Mouse (Mus musculus) left cerebral cortex, adult 11 months (tissue): ENCODE results near the gene Hes3.
A peak's percentile ranks its signal among the peaks of the same experiment; 100 is the strongest.

Experiments
- DNase-seq: peaks from one replicate; pipeline ENCODE4 v3.0.0; 2022; ENCODE audit warnings: low spot score

The Hes3 gene

DNA sequence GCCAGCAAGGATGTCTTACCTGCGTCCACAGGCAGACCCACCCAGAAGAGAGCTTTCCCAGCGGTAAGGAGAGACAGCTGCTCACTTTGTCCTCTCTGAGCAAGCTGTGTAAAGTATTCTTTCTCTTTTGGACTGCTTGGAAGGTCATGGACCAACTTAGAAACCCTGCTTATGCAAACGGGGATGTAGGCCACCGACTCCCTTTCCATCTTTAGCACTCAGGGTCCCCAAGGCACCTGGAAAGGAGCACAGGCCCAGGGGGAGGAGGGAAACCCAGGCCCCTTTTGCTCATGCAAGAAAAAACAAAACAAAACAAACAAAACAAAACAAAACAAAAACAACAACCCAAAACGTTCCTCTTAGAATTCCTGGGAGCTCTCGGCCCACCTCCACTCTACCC lies at the start of gene Hes3:
Hes3 (minus strand) TSS at position 101 of the 400 bp plus-strand sequence.
- DNase-seq, result no peak

DNA sequence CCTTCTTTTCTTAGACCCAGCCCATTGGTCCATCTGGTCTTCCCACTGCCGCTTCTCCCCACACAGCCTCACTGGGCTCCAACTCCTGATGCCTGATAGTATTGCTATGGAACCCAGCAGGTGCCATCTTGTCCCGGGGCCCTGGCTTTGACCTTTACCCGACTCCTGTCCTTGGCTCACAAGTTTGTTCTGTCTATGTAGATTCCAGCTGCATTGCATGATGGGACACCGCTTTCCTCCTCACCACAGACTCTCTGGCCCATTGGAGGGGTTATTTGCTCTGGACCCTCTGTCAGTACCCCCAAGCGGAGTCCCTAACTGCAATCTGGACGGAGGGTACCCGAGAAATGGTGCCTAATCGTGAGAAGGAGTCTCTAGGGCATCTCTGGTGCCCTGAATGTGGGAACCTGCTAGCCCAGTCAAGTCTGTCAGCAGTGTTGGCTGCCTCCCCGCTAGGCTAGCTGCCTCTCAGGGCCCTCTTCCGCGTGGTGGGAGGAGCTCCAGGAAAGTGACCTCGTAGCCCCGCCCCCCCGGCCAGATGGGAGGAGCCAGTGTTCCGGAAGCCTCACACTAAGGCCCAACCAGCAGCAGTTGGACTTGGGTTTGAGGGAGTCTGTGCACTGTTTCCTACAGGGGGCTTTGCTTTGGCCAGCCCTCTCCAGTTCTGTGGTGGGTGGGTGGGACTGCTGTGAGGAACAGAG lies 49.3 kb upstream of the Hes3 start:
- no peak for DNase-seq

- no peak for DNase-seq
Measured at GRCm38 (mm10) chr4:152339293-152339790, 47.9 kb upstream of the Hes3 start.

DNA sequence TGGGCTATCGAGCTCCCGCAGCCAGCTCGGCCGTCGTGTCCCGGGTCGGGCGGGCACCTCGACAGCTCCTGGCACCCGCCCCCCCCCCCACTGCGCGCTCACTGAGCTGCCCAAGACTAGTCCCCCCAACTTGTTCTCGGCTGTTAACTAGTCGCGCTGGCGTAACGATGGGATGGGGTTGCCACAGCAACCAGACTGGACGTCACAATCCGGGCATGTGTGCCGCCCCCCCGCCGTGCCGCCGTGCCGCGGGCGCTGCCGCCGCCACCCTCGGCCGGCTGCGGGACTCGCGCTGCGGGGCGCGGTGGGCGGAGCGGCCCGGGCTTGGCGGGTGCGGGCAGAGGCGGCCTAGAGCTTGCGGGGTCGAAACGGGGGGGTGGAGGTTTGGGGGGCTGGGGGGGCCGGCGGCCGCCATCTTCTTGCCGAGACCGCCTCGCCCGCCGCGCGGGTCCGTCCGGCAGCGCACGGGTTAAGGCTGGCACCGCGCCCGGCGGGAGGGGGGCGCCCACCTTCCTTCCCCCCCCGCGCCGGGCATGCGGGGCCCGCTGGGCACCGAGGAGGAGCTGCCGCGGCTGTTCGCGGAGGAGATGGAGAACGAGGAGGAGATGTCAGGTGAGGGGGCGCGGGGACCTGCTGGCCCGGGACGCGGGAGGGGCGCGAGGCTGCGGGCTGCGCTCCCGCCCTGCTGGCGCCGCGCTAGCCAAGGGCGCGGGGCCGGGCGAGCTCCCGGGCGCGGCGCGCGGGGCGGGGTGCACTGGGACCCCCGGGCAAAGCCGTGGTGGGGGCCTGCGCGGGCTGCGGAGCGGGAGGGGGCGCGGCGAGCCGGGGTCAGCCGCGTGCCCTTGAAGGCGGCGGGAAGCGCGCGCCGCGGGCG lies 47.2 kb upstream of the Hes3 start, which contains the start of gene Chd5:
Chd5 (plus strand) TSS at position 233 of the 874 bp plus-strand sequence.
- no peak for DNase-seq

DNA sequence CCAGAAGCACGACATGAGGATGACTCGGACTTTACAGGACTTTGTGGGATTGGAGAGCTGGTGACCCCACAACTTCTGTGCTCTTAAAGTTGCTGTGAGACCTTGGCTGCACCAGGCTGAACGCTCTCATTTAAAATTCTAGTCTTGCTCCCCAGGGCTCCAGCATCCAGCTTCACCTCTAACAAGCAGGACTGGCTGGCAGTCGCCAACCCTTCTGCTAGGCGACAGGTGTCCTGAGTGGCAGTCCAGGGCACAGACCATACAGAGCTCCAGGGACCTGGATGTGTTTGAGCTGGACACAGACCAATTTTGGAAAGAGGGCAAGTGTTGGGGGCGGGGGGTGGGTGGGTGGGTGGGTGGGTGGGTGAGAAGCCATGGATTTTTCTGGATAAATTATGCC lies 46.3 kb upstream of the Hes3 start:
- DNase-seq, result no peak

- no peak for DNase-seq
Measured at GRCm38 (mm10) chr4:152333587-152333986, 42.1 kb upstream of the Hes3 start.

DNA sequence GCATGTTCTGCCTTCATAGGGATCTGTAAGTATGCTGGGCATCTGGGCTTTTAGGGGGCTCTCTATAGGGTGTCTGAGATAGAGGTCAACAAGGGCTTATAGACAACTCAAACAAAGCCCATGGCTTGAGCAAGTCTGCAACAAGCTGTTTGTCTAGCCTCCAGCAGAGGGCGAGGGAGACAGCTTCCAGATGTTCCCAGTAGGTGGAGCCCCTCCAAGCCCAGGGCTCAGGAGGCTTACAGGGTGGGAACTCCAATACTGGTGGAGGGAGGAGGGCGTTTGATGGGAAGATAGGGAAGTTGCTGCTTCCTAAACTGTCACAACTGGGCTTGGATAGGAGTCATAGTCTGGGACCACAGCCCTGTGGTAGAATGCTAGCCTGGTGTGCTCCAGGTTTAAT lies 41.5 kb upstream of the Hes3 start:
- no peak for DNase-seq

GRCm38 (mm10) chr4:152328691-152329090 lies 37.2 kb upstream of the Hes3 start:
- DNase-seq, result no peak

DNA sequence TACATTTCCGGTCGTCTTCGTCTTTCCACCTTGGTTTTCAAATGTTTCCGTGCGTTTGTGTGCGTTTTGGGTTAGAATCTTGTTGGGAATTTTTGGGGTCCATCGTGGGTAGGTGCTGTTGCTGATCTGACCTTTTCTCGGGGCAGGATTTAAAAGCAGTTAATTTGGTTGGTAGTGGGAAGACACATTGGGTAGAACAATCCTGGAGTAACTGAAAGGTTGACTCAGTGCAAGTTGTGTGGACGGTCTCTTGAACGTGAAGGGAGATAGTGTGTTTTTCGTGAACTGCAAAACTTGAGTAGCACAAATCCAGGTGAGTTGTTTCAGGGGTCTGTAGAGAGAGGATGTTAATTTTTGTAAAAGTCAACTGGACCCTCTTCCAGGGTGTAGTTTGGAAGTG lies 35.1 kb upstream of the Hes3 start:
- DNase-seq, result no peak

GRCm38 (mm10) chr4:152325574-152326411 lies 34.3 kb upstream of the Hes3 start, which contains the start of gene Rpl22:
Gene Rpl22, plus strand, starts transcription at chr4:152325742.
- DNase-seq, result peak; percentile 93

DNA sequence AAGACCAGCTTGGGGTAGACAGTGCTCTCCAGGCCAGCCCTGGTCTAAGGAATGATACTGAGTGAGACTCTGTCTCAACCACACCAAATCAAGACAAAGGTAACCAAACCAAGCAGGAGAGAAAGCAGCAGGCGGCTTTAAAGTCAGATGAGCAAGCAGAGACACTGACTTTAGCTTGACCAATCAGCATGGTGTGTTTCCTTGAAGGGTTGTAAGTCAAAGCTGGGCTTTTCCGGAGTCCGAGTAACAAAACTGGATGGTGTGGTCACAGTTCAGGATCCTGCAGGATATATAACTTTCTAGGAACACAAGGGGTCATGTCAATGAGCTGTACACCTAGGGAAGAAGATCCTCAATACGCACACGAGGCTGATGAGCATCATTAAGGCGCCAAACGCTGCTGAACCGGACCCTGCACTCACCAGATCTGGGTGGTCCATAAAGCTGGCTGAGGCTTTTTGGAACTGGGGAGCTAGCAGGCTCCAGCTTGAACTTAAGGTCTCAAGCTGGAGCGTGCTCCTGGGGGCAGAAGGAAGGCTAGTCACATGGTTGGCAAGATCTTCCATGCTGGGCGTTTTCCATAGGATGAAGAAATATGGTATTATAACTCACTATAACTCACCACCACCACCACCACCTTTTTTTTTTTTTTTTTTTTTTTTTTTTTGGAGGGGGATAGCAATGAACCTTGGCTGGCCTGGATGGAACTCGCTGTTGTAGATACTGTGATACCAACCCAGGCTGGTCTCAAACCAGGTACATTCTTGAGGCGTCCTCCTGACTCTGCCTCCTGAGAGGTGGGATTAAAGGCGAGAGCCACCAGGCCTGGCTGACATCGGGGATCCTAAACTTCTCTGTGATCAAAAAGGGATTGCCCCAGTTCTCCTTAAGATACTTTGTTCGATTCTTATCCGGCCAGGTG lies 33.4 kb upstream of the Hes3 start:
- DNase-seq, result no peak

- DNase-seq, result no peak
Measured at GRCm38 (mm10) chr4:152321464-152321863, 30.0 kb upstream of the Hes3 start.

- no peak for DNase-seq
Measured at GRCm38 (mm10) chr4:152318517-152319234, 27.2 kb upstream of the Hes3 start, which contains the start of gene Rnf207. Gene Rnf207, minus strand, starts transcription at chr4:152318993.

DNA sequence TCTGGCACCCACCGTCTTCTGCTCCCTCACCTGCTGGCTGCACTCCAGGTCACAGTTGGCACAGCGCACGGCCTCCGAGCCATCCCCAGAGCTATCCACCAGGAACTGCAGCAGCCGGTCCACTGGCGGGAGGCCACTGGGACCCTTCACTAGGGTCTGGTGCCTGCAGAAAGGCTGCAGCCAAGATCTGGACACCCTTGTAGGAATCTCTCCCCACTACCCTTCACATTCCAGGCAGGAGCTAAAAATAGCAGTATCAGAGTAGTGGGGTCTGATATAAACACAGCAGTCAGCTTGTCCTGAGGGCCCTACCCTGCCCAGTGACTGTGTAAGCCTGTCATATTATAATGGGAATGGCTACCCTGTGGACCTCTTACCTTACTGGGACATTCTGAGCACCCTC lies 26.2 kb upstream of the Hes3 start:
- DNase-seq, result no peak

GRCm38 (mm10) chr4:152315498-152316213 lies 24.2 kb upstream of the Hes3 start:
- no peak for DNase-seq

DNA sequence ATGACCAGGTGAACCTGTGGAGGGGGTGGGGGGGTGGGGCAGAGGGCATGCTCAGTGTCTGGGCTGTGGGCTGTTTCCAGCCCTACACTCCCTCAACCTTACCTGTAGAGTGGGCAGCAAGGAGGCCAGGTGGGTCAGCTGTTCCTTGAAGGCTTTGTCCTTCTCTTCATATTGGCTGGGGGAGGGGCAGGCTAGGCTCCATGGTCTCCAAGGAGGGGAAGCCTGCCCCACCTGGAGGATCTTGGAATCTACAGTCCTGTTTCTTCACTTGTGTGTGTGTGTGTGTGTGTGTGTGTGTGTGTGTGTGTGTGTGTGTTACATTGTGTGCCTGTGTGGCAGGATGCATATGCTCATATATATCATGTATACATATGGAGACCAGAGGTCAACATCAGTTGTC lies 22.5 kb upstream of the Hes3 start:
- DNase-seq, result no peak

GRCm38 (mm10) chr4:152313211-152313632 lies 21.8 kb upstream of the Hes3 start:
- DNase-seq, result no peak

DNA sequence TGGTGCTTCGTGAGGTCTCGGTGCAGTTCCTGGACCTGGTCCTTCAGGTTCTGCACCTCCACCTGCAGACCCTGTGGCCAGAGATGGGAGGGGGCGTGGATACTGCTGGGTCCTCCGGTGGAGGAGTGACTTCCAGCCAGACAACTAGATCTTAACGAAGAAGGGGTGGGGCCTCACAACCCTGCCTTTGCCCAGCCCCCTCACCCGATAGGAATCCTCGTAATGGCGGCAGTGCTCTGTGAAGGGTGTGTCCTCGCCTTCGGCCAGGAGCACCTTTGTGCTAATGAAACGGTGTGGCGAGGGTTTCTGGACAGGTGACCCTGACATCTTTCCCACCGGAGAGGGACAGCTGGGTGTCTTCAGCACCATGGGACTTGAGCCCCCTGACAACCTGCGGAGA lies 20.7 kb upstream of the Hes3 start:
- DNase-seq, result no peak

DNA sequence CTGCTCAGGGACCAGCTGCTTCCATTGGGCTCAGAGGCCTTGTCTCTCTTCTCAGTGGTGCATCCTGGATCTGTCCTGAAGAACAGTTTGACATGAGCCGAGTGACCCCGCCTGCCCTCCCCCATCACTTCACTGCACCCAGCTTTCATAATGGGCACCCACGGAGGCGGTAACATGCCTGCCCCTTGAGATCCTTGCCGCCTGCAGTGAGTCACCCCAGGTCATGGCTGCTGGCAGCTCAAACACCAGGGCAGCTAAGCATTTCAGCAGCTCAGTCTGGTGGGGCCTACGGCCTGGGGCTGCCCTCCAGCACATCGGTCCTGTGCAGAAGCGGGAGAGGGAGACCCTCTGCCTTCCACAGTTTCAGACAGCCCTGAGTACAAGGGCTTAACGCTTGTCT lies 16.1 kb upstream of the Hes3 start:
- no peak for DNase-seq

DNA sequence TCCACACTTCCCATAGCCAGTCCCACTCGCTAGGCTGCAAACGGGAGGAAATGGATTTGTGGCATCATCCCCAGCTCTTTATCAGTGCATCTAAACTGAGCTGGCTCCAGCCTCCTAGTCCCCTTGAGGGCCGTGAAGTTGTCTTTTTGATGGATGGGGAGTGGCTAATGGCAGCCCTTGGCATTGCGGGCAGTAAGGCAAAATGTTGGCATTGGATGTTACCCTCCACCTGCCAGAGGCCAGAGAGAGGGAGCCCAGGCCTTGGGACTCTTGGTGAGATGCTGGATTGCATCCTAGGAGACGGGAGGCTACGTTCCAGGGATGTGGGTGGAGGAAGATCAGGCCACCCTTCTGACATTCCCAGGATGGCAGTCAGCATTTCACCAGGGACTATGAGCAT lies 14.5 kb upstream of the Hes3 start:
- DNase-seq, result no peak
